Mouse (Mus musculus): Measurements from ENCODE around the gene Gpr149. TPM values are rescaled to one million over a fixed set of nuclear protein-coding genes. Genes with fewer than 3 reads are reported as not detected.
A peak's percentile ranks its signal among the peaks of the same experiment; 100 is the strongest.

Gpr149 gene
- total RNA-seq (2015) (0.29 TPM in 1 of 2 replicates, not detected in the other), total RNA-seq (2017) (0.26 TPM in 1 of 2 replicates, not detected in the other)

- ATAC-seq (ENCODE audit: poor library complexity, severe bottlenecking): no peak
Measured at GRCm38 (mm10) chr3:62604973-62605372, at the start of gene Gpr149. TSS of gene Gpr149 (minus strand) at chr3:62605140.

GRCm38 (mm10) chr3:62650551-62650950, 45.6 kb upstream of the Gpr149 start:
- ATAC-seq (ENCODE audit: poor library complexity, severe bottlenecking): no peak

GRCm38 (mm10) chr3:62610861-62611260, 5.9 kb upstream of the Gpr149 start:
- no peak for ATAC-seq (ENCODE audit: poor library complexity, severe bottlenecking)

GRCm38 (mm10) chr3:62605931-62606330, 991 bp upstream of the Gpr149 start:
- no peak for ATAC-seq (ENCODE audit: poor library complexity, severe bottlenecking)

- no peak for ATAC-seq (ENCODE audit: poor library complexity, severe bottlenecking)
Measured at GRCm38 (mm10) chr3:62604047-62604391, 921 bp downstream of the Gpr149 start.

GRCm38 (mm10) chr3:62603231-62604046, 1.5 kb downstream of the Gpr149 start:
- peak; percentile 90 for ATAC-seq (ENCODE audit: poor library complexity, severe bottlenecking)

GRCm38 (mm10) chr3:62602466-62602865, 2.5 kb downstream of the Gpr149 start:
- no peak for ATAC-seq (ENCODE audit: poor library complexity, severe bottlenecking)

GRCm38 (mm10) chr3:62594842-62595241, 10.1 kb downstream of the Gpr149 start:
- ATAC-seq (ENCODE audit: poor library complexity, severe bottlenecking): no peak

GRCm38 (mm10) chr3:62585072-62585471, 19.9 kb downstream of the Gpr149 start:
- ATAC-seq (ENCODE audit: poor library complexity, severe bottlenecking): no peak

GRCm38 (mm10) chr3:62527593-62527992, 77.3 kb downstream of the Gpr149 start:
- no peak for ATAC-seq (ENCODE audit: poor library complexity, severe bottlenecking)

GRCm38 (mm10) chr3:62527160-62527559, 77.8 kb downstream of the Gpr149 start:
- ATAC-seq (ENCODE audit: poor library complexity, severe bottlenecking): no peak

GRCm38 (mm10) chr3:62507206-62507647, 97.7 kb downstream of the Gpr149 start:
- ATAC-seq (ENCODE audit: poor library complexity, severe bottlenecking): no peak

GRCm38 (mm10) chr3:62506488-62507205, 98.3 kb downstream of the Gpr149 start, which contains the start of gene Dhx36:
TSS of gene Dhx36 (minus strand) at chr3:62507004.
- ATAC-seq (ENCODE audit: poor library complexity, severe bottlenecking): peak; percentile 100

GRCm38 (mm10) chr3:62505166-62505900, 99.6 kb downstream of the Gpr149 start:
- no peak for ATAC-seq (ENCODE audit: poor library complexity, severe bottlenecking)

- ATAC-seq (ENCODE audit: poor library complexity, severe bottlenecking): no peak
Measured at GRCm38 (mm10) chr3:62499327-62499726, 105.6 kb downstream of the Gpr149 start.

- ATAC-seq (ENCODE audit: poor library complexity, severe bottlenecking): peak; percentile 83
Measured at GRCm38 (mm10) chr3:62492568-62492967, 112.4 kb downstream of the Gpr149 start.

GRCm38 (mm10) chr3:62484340-62484739, 120.6 kb downstream of the Gpr149 start:
- ATAC-seq (ENCODE audit: poor library complexity, severe bottlenecking): no peak

Data from megakaryocyte, adult 5-6 weeks (primary cell).